Comparison of ENCODE assay signal across 8 mouse cellular contexts in genomic region chr5:148332622-148332974, GRCm38 (mm10).
DNase-seq lines count a peak whose midpoint lies in the region; ATAC-seq and TF ChIP-seq lines count a peak whose summit lies in the region.

No protein-coding gene starts in this region.

- 27% methylated on average over 8 of the region's 8 CpGs for WGBS in heart, embryonic 15.5 days
- 55% methylated on average over 8 of the region's 8 CpGs for WGBS in liver, embryonic 12.5 days (ENCODE audit: insufficient replicate concordance)
- 30% methylated on average over 8 of the region's 8 CpGs for WGBS in stomach, embryonic 15.5 days

- peak; percentile 88 for DNase-seq in kidney, postnatal 10 days
- DNase-seq in neural tube, embryonic 10.5 days (ENCODE audit: extremely low spot score, low spot score): peak; percentile 67

- TF ChIP-seq CTCF in bone marrow macrophage, adult 2 months (IDR thresholded peaks at IDR 0.05; ENCODE audit: low read depth, low read length): peak; percentile 51; the same call in 1 of the 2 replicates

- H3K4me1 ChIP-seq in bone marrow macrophage, adult 2 months (ENCODE audit: control insufficient read depth, insufficient read depth, low read length): no peaks in the 10 kb centered on the region
- peaks cover 21% of the 10 kb centered on the region for H3K4me1 ChIP-seq in heart, embryonic 15.5 days (replicated peaks)
- peaks cover 10% of the 10 kb centered on the region for H3K4me1 ChIP-seq in liver, embryonic 12.5 days
- H3K4me1 ChIP-seq in stomach, embryonic 15.5 days: no peaks in the 10 kb centered on the region

- ATAC-seq in CD4-positive, CD25-positive, alpha-beta regulatory T cell, adult 4 months: peak; percentile 90
- peak; percentile 74 for ATAC-seq in erythroblast, adult 5-6 weeks (replicated peaks; ENCODE audit: low FRiP score, poor library complexity, severe bottlenecking)
- ATAC-seq in heart, embryonic 15.5 days (replicated peaks; ENCODE audit: insufficient number of reproducible peaks, insufficient read depth, low FRiP score, low read depth): peak; percentile 71
- ATAC-seq in liver, embryonic 12.5 days: peak; percentile 29
- ATAC-seq in stomach, embryonic 15.5 days (ENCODE audit: insufficient read depth, low FRiP score, low read depth): peak; percentile 66

- H3K27ac ChIP-seq in bone marrow macrophage, adult 2 months (ENCODE audit: insufficient read depth, low read depth, low read length): no peak overlapping the region
- no peak overlapping the region for H3K27ac ChIP-seq in heart, embryonic 15.5 days
- H3K27ac ChIP-seq in liver, embryonic 12.5 days: no peak overlapping the region
- no peak overlapping the region for H3K27ac ChIP-seq in stomach, embryonic 15.5 days

- no peak overlapping the region for H3K4me3 ChIP-seq in bone marrow macrophage, adult 2 months (ENCODE audit: insufficient read depth, low read length)
- H3K4me3 ChIP-seq in heart, embryonic 15.5 days: no peak overlapping the region
- no peak overlapping the region for H3K4me3 ChIP-seq in liver, embryonic 12.5 days
- H3K4me3 ChIP-seq in stomach, embryonic 15.5 days (replicated peaks): no peak overlapping the region

- peak overlapping the region; percentile 29; the same call in 1 of the 2 replicates for H3K4me2 ChIP-seq in heart, embryonic 15.5 days
- no peak overlapping the region for H3K4me2 ChIP-seq in liver, embryonic 12.5 days
- H3K4me2 ChIP-seq in stomach, embryonic 15.5 days: no peak overlapping the region

- no peak overlapping the region for H3K9ac ChIP-seq in heart, embryonic 15.5 days
- no peak overlapping the region for H3K9ac ChIP-seq in liver, embryonic 12.5 days
- H3K9ac ChIP-seq in stomach, embryonic 15.5 days: no peak overlapping the region

- peaks cover 35% of the 10 kb centered on the region; the same call in 1 of the 2 replicates for H3K36me3 ChIP-seq in heart, embryonic 15.5 days
- H3K36me3 ChIP-seq in liver, embryonic 12.5 days: peaks cover 84% of the 10 kb centered on the region
- peaks cover 24% of the 10 kb centered on the region; the same call in 1 of the 2 replicates for H3K36me3 ChIP-seq in stomach, embryonic 15.5 days

- TF ChIP-seq POLR2A in bone marrow macrophage, adult 2 months (IDR thresholded peaks at IDR 0.05; ENCODE audit: borderline replicate concordance, low read depth, low read length): no peak

- H3K27me3 ChIP-seq in heart, embryonic 15.5 days: no peaks in the 10 kb centered on the region
- H3K27me3 ChIP-seq in liver, embryonic 12.5 days (replicated peaks): no peaks in the 10 kb centered on the region
- H3K27me3 ChIP-seq in stomach, embryonic 15.5 days (replicated peaks): no peaks in the 10 kb centered on the region

- H3K9me3 ChIP-seq in heart, embryonic 15.5 days (replicated peaks): no peaks in the 10 kb centered on the region
- no peaks in the 10 kb centered on the region for H3K9me3 ChIP-seq in liver, embryonic 12.5 days (replicated peaks)
- no peaks in the 10 kb centered on the region for H3K9me3 ChIP-seq in stomach, embryonic 15.5 days

Comparison
In these comparisons a context has a peak if more than half of its experiments do, and no peak if none do; other contexts are left out.
1. ATAC-seq: peak in every context shown above with its lines; median percentile 90 in CD4-positive, CD25-positive, alpha-beta regulatory T cell, adult 4 months; 74 in erythroblast, adult 5-6 weeks; 71 in heart, embryonic 15.5 days; 66 in stomach, embryonic 15.5 days; 29 in liver, embryonic 12.5 days.